Mouse (Mus musculus) brain, embryonic 14.5 days (tissue): ENCODE measurements around the gene Eif2b3. TPM values are rescaled to one million over a fixed set of nuclear protein-coding genes. Genes with fewer than 3 reads are reported as not detected.

Experiments
- DNase-seq: peaks from one replicate; pipeline ENCODE4 v3.0.0-alpha.2; 2011; ENCODE audit warnings: low read depth
- CTCF ChIP-seq: fragments of 200-500 bp; IDR thresholded peaks from 2 replicates; pipeline ENCODE4 v1.5.1; 2012; ENCODE audit warnings: inconsistent platforms, mild to moderate bottlenecking, moderate library complexity, borderline replicate concordance; ENCODE audit not compliant: insufficient read depth, insufficient read length; ENCODE audit errors: extremely low read depth
- POLR2A ChIP-seq: fragments of 200-500 bp; IDR thresholded peaks from 2 replicates; pipeline ENCODE4 v1.6.1; 2012; ENCODE audit warnings: mild to moderate bottlenecking, inconsistent platforms, borderline replicate concordance; ENCODE audit not compliant: poor library complexity, insufficient read depth, insufficient read length, severe bottlenecking; ENCODE audit errors: extremely low read depth
- polyA plus RNA-seq: library from polyadenylated mRNA; depleted of rRNA; stranded (reverse); fragments of >200 nt; gene quantifications from 2 replicates; pipeline ENCODE4 v1.2.3, GENCODE M21; 2012

The Eif2b3 gene
- polyA plus RNA-seq, 1 experiment, result 24.6 TPM

GRCm38 (mm10) chr4:117018327-117018726, 875 bp upstream of the Eif2b3 start:
- DNase-seq, result no peak
- no peak for TF ChIP-seq POLR2A
- TF ChIP-seq CTCF, result no peak

- no peak for DNase-seq
- TF ChIP-seq CTCF (no peak), POLR2A (no peak)
Measured at GRCm38 (mm10) chr4:117023469-117023868, 4.3 kb downstream of the Eif2b3 start.

GRCm38 (mm10) chr4:117031105-117031504, 11.9 kb downstream of the Eif2b3 start:
- DNase-seq, result no peak
- no peak for TF ChIP-seq CTCF
- no peak for TF ChIP-seq POLR2A

DNA sequence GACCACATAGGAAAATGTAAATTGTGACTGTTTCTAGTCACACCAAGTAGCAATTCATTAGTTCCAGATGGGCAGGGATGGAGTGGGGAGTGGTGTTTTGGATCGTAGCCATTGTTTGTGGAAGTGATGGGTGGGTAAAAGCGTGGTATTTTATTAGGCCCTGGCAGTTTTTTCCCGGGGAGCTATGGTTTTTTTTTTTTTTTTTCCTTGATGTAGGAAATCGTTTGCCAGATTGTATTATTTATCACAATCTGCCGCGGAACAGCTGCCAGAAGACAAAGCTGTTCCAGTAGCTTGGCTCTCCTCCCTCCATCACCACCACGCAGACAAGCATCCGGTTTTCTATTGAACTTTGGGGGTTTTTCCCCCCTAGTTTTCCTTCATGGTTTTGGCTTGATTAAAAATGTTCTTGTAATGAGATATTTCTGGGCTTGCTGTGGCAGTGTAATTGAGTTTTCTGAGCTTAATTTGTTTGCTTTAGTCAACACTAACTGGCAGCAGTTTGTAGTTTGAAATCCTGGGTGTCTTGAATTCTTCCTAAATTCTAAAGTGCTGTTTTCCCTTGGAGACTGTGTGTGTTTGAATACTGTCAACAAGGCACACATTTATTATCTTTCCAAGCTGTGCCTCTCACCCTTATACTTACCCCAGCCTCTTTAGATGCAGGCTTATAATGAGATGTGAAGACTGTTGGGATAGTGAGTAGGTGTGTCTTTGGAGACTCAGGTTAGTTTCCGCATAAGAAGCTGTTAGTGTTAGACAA, 20.9 kb downstream of the Eif2b3 start:
- DNase-seq, result peak; percentile 94
- TF ChIP-seq CTCF, result no peak
- TF ChIP-seq POLR2A, result no peak

DNA sequence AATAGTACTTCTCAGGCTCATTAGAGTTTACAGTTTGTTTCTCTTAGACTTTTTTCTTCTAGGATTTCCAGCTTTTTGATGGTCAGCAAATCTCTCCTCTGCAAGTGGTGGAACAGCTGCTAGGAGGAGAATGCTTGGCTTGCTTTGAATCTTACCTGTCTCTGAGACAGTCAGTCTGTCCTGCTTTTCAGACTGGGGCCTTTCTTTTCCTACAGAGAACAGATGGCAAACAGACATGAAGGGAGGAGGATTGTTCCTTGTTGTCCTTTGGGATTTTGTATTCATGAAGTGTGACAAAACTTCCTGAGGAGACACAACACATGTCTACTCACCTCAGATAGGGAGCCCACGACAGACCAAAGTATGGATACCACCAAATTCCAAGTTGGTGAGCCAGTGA, 21.6 kb downstream of the Eif2b3 start:
- DNase-seq, result peak; percentile 72
- TF ChIP-seq CTCF, result no peak
- TF ChIP-seq POLR2A, result no peak

GRCm38 (mm10) chr4:117041283-117041721, 22.1 kb downstream of the Eif2b3 start:
- DNase-seq, result peak; percentile 73
- TF ChIP-seq CTCF, result no peak
- TF ChIP-seq POLR2A, result no peak

DNA sequence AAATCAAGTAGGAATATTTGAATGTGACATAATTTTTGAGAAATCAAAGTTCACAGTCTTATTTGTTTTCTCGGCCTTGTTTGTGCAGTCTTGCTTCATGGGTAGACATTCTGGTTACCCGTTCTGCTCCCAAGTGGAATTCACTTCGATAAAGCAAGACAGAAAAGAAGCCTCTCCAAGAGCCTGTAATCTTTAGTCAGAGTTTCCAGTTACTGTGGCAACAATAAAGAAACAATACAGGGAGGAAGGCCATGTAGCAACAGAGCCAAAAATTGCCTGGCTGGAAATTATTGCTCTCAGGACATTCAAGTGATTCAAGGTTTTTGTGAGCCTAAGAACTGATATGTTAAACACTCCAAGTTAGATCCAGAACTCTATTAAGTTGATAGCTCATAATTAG, 29.6 kb downstream of the Eif2b3 start:
- peak; percentile 3 for DNase-seq
- no peak for TF ChIP-seq CTCF

DNA sequence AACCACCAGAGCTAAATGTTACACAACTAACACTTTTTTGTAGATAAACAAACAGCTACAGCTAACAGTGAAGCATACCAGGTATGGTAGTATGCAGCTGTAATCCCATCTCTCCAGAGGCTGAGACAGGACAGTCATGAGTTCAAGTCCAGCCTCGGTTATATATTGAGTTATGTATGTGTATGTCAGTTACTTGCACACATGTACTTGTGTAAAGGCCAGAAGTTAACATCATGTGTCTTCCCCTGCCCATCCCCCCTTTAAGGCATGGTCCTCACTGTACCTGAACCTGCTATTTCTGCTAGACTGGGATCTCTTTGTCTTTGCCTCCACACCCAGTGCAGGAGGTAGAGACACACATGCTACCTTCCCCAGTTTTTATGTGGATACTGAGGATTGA, 30.3 kb downstream of the Eif2b3 start:
- DNase-seq, result no peak
- TF ChIP-seq POLR2A (no peak), CTCF (no peak)

- DNase-seq, result peak; percentile 19
- TF ChIP-seq POLR2A, result no peak
- no peak for TF ChIP-seq CTCF
Measured at GRCm38 (mm10) chr4:117052626-117053025, 33.4 kb downstream of the Eif2b3 start.

DNA sequence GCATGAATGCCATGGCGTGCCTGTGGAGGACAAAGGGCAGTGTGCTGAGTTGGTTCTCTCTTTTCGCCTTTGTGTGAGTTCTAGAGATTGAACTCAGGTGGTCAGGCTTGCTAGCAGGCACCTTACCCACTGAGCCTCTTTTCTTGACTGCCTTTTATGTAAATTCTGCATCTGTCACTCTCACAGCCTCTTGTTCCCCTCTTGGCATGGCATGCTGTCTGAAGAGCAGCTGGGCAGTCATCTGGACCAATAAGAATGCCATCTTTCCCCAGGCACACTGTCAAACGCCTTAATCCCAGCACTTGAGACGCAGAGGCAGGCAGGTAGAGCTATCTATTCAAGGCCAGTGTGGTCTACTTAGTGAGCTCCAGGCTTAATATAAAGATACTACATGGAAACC, 34.8 kb downstream of the Eif2b3 start:
- DNase-seq, result peak; percentile 84
- TF ChIP-seq POLR2A (no peak), CTCF (no peak)

- DNase-seq, result no peak
- TF ChIP-seq POLR2A, result no peak
Measured at GRCm38 (mm10) chr4:117056102-117056501, 36.9 kb downstream of the Eif2b3 start.

DNA sequence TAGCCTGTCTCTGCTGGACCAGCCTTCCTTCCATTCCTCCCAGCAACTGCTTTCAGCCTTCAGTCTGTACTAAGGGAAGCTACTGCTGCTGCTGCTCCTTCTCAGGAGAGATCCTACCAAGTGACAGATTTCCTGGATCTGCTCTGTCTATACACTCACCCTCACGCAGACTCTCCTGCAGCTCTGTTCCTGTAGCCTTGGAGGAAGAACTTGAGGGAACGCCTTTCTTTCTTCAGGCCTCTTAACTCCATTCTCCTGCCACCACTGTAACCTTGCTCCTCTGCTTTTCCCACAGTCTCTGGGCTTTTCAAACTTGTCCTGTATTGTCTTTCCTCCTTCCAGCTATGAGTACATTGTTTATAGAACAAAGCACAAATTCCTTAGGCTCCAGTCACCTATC, 37.3 kb downstream of the Eif2b3 start:
- TF ChIP-seq CTCF, result no peak
- TF ChIP-seq POLR2A, result no peak
- DNase-seq, result no peak
